Mouse (Mus musculus) E14TG2a.4 (cell line): ENCODE data around the gene Vmn1r50.

Source experiments
- CTCF ChIP-seq: conservative IDR thresholded peaks from 2 replicates; pipeline ENCODE4 v1.5.1; 2014; ENCODE audit warnings: low read length
- NANOG ChIP-seq: IDR thresholded peaks from 2 replicates; pipeline ENCODE4 v1.6.1; 2014; ENCODE audit warnings: borderline replicate concordance, low read length, mixed read lengths

- TF ChIP-seq CTCF, result no peak
- no peak for TF ChIP-seq NANOG
These were observed 22.8 kb upstream of the Vmn1r50 start, which contains the start of gene Vmn1r49 for GRCm38 (mm10) chr6:90078406-90078805.
